Mouse (Mus musculus) midbrain, embryonic 14.5 days (tissue): Measurements from ENCODE around the gene Nfic. TPM values are rescaled to one million over a fixed set of nuclear protein-coding genes. Genes with fewer than 3 reads are reported as not detected.
A peak's percentile ranks its signal among the peaks of the same experiment; 100 is the strongest.

Experiments
- ATAC-seq: fragments of 200-750 bp; cut with Nextera tagmentation; 2 replicates; pipeline ENCODE4 v1.8.0; 2017; ENCODE audit warnings: moderate number of reproducible peaks, moderate library complexity; ENCODE audit not compliant: low FRiP score, low TSS enrichment
- DNase-seq: peaks from one replicate; pipeline ENCODE4 v3.0.0-alpha.2; 2015
- H3K27ac ChIP-seq: fragments of 300-500 bp; sonication (generic); replicated peaks from 2 replicates; pipeline ENCODE4 v1.5.1; 2014; ENCODE audit warnings: mild to moderate bottlenecking, low read depth, low read length, moderate library complexity
- H3K27me3 ChIP-seq: fragments of 300-500 bp; sonication (generic); 2 replicates; pipeline ENCODE4 v1.6.1; 2014; ENCODE audit warnings: low read length, control low read depth, mixed read lengths; ENCODE audit not compliant: control insufficient read depth, insufficient read depth
- H3K36me3 ChIP-seq: fragments of 300-500 bp; sonication (generic); 2 replicates; pipeline ENCODE4 v1.6.1; 2014; ENCODE audit warnings: low read length, control low read depth; ENCODE audit not compliant: control insufficient read depth, insufficient read depth
- H3K4me1 ChIP-seq: fragments of 300-500 bp; sonication (generic); 2 replicates; pipeline ENCODE4 v1.6.1; 2014; ENCODE audit warnings: mild to moderate bottlenecking, antibody characterized with exemption, low read length, control low read depth; ENCODE audit not compliant: control insufficient read depth, insufficient read depth
- H3K4me2 ChIP-seq: fragments of 300-500 bp; sonication (generic); 2 replicates; pipeline ENCODE4 v1.6.1; 2014; ENCODE audit warnings: mild to moderate bottlenecking, low read length, moderate library complexity
- H3K4me3 ChIP-seq: fragments of 300-500 bp; sonication (generic); replicated peaks from 2 replicates; pipeline ENCODE4 v1.5.1; 2014; ENCODE audit warnings: low read depth, low read length
- H3K9ac ChIP-seq: fragments of 300-500 bp; sonication (generic); replicated peaks from 2 replicates; pipeline ENCODE4 v1.6.1; 2014; ENCODE audit warnings: mild to moderate bottlenecking, low read length, moderate library complexity
- H3K9me3 ChIP-seq: fragments of 300-500 bp; sonication (generic); 2 replicates; pipeline ENCODE4 v1.6.1; 2016; ENCODE audit warnings: low read length, control low read depth, mixed read lengths; ENCODE audit not compliant: control insufficient read depth
- WGBS: fragments of 180-500 bp; shearing (Covaris S2); extraction: QIAGEN DNeasy Blood & Tissue Kit; methylation state at CpG from one replicate; pipeline ENCODE4 v1.1.7; 2014; 5-methylcytosine and 5-hydroxymethylcytosine counted together
- polyA plus RNA-seq: library from polyadenylated mRNA; unstranded; fragments of >200 nt; fragmentation: Nextera tagmentation; extraction: Ambion mirVana; gene quantifications from 2 replicates; pipeline ENCODE4 v1.2.1, GENCODE M21; 2014

Gene Nfic
- polyA plus RNA-seq, 1 experiment from 2014 or later = 13.7 TPM

- H3K36me3 ChIP-seq = peaks cover 24% of the 10 kb centered on the region
- H3K27ac ChIP-seq = no peak overlapping the region
- peak overlapping the region; percentile 85 for H3K4me3 ChIP-seq
- H3K9me3 ChIP-seq = no peaks in the 10 kb centered on the region
- no peaks in the 10 kb centered on the region for H3K27me3 ChIP-seq
- ATAC-seq (no peak), DNase-seq (no peak)
- 45% methylated on average over 6 of the region's 6 CpGs for WGBS
- H3K4me2 ChIP-seq = peak overlapping the region; percentile 91
- H3K4me1 ChIP-seq = peaks cover 20% of the 10 kb centered on the region
- peak overlapping the region; percentile 92; the same call in 1 of the 2 replicates for H3K9ac ChIP-seq
Observed at GRCm38 (mm10) chr10:81376561-81377361, 78.7 kb downstream of the Nfic start.

GRCm38 (mm10) chr10:81375322-81375721 is 80.1 kb downstream of the Nfic start:
- H3K4me3 ChIP-seq = no peak overlapping the region
- WGBS = 96% methylated on average over 10 of the region's 10 CpGs
- H3K36me3 ChIP-seq = peaks cover 37% of the 10 kb centered on the region
- H3K4me1 ChIP-seq = peaks cover 20% of the 10 kb centered on the region
- H3K27ac ChIP-seq = no peak overlapping the region
- H3K4me2 ChIP-seq = no peak overlapping the region
- H3K9me3 ChIP-seq = no peaks in the 10 kb centered on the region
- no peak for DNase-seq
- H3K27me3 ChIP-seq = no peaks in the 10 kb centered on the region
- no peak overlapping the region for H3K9ac ChIP-seq
- no peak for ATAC-seq

GRCm38 (mm10) chr10:81367207-81367495 is 88.3 kb downstream of the Nfic start:
- H3K9ac ChIP-seq = no peak overlapping the region
- DNase-seq = no peak
- H3K36me3 ChIP-seq = peaks cover 56% of the 10 kb centered on the region
- no peak overlapping the region for H3K27ac ChIP-seq
- WGBS = 60% methylated on average over 6 of the region's 6 CpGs
- no peak for ATAC-seq
- H3K4me1 ChIP-seq = peaks cover 20% of the 10 kb centered on the region
- H3K4me2 ChIP-seq = no peak overlapping the region
- no peak overlapping the region for H3K4me3 ChIP-seq
- no peaks in the 10 kb centered on the region for H3K9me3 ChIP-seq
- H3K27me3 ChIP-seq = peaks cover 14% of the 10 kb centered on the region; the same call in 1 of the 2 replicates

GRCm38 (mm10) chr10:81366477-81367206 is 88.8 kb downstream of the Nfic start:
- no peak for ATAC-seq
- H3K9ac ChIP-seq = no peak overlapping the region
- peaks cover 14% of the 10 kb centered on the region; the same call in 1 of the 2 replicates for H3K27me3 ChIP-seq
- H3K4me3 ChIP-seq = no peak overlapping the region
- no peak overlapping the region for H3K4me2 ChIP-seq
- no peak for DNase-seq
- peaks cover 20% of the 10 kb centered on the region for H3K4me1 ChIP-seq
- no peaks in the 10 kb centered on the region for H3K9me3 ChIP-seq
- peaks cover 55% of the 10 kb centered on the region for H3K36me3 ChIP-seq
- H3K27ac ChIP-seq = no peak overlapping the region
- WGBS = 78% methylated on average over 6 of the region's 6 CpGs

GRCm38 (mm10) chr10:81365672-81366476 is 89.6 kb downstream of the Nfic start, which contains the start of gene 4930404N11Rik:
Gene 4930404N11Rik, minus strand, starts transcription at chr10:81365816.
- Histone ChIP-seq H3K36me3 (peaks cover 47% of the 10 kb centered on the region), H3K4me2 (peak within 1 kb of the TSS; percentile 53), H3K9me3 (no peaks in the 10 kb centered on the region), H3K27me3 (peaks cover 14% of the 10 kb centered on the region; the same call in 1 of the 2 replicates), H3K9ac (peak within 1 kb of the TSS; percentile 36; the same call in 1 of the 2 replicates), H3K4me3 (peak within 1 kb of the TSS; percentile 23; the same call in 1 of the 2 replicates), H3K27ac (no peak within 1 kb of the TSS), H3K4me1 (peaks cover 20% of the 10 kb centered on the region)
- WGBS = 16% methylated on average over 12 of the region's 12 CpGs
- DNase-seq (peak; percentile 52), ATAC-seq (no peak)

- Histone ChIP-seq H3K4me3 (peak overlapping the region; percentile 23; the same call in 1 of the 2 replicates), H3K27ac (no peak overlapping the region), H3K4me2 (no peak overlapping the region; the same call in 1 of the 2 replicates), H3K9me3 (no peaks in the 10 kb centered on the region), H3K4me1 (peaks cover 20% of the 10 kb centered on the region), H3K27me3 (peaks cover 14% of the 10 kb centered on the region; the same call in 1 of the 2 replicates), H3K36me3 (peaks cover 41% of the 10 kb centered on the region), H3K9ac (no peak overlapping the region)
- DNase-seq (no peak), ATAC-seq (no peak)
- 25% methylated on average over 4 of the region's 4 CpGs for WGBS
Observed at GRCm38 (mm10) chr10:81365073-81365472, 90.4 kb downstream of the Nfic start.

GRCm38 (mm10) chr10:81364666-81365065 is 90.8 kb downstream of the Nfic start:
- ATAC-seq = no peak
- WGBS = 12% methylated on average over 28 of the region's 28 CpGs
- DNase-seq = peak; percentile 38
- Histone ChIP-seq H3K9me3 (no peaks in the 10 kb centered on the region), H3K4me1 (peaks cover 20% of the 10 kb centered on the region), H3K9ac (peak overlapping the region; percentile 36; the same call in 1 of the 2 replicates), H3K36me3 (peaks cover 37% of the 10 kb centered on the region), H3K4me3 (peak overlapping the region; percentile 23; the same call in 1 of the 2 replicates), H3K4me2 (peak overlapping the region; percentile 53), H3K27me3 (peaks cover 14% of the 10 kb centered on the region; the same call in 1 of the 2 replicates), H3K27ac (no peak overlapping the region)
